Mouse (Mus musculus) neutrophil, adult 59 days (primary cell): ENCODE results near the gene Oscar. TPM values are rescaled to one million over a fixed set of nuclear protein-coding genes. Genes with fewer than 3 reads are reported as not detected.

Source experiments
- total RNA-seq, 2 experiments: library from RNA; stranded (reverse); gene quantifications; 1 replicate in 1 of 2; 2 replicates in 1 of 2; pipeline ENCODE4 v1.2.4; 2023

Gene Oscar
- total RNA-seq = not detected

DNA sequence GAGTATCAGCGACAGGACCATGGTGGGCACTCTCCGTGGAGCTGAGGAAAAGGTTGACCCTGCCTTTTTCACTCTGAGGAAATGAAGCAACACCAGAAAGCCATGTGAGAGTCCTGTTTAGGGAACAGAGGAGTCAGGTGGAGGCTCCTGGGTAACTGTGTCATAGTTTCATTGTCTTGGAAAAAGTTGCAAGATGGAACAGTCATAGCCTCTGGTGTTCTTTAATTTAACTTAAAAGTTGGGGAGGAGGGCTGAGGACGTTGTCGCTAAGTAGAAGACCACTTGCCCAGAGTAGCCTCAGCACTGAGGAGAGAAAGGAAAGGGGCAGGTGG is at the start of gene Oscar:
Gene Oscar, minus strand, starts transcription at position 101 of the 332 bp plus-strand sequence.

DNA sequence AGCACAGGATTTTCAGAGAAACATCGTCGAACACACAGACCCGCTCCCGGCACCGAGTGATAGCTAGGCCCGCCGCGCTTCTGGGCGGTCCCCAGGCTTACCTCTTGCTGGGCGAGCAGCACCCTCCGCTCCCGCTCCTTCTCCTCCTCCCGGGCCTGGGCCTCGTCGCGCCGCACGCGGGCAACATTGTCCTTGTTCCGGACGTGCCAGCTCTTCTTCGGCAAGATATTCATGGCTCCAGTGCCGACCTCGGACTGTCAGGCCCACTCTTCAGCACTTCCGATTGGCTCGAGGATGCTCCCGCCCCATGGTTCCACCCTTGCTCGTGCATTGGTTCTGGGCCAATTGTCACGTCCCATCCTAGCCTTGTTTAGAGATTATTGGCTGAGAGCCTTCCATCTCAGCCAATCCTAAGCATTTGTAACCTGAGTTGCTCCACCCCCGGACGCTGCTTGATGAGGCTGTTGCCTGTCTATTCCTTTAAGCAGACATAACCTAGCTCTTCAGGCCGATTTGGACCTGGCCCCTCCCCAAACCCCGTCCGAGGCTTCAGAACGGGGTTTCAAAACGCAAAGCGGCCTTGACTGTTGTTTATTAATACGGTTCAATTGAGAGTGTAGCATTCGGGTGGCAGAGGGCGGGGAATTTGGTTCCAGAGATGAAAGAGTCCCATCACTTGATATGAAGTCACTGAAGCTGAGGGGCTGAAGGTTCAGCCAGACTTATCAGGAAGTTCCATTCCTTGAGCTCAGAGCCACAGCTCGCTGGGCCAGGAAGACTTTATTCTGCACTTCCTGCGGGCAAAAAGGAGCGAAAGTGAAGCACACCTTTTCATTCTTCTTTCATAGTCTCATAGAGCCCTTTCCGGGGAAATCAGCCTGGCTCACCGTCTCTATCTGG is 49.5 kb upstream of the Oscar start, which contains the start of gene Leng1:
Gene Leng1, minus strand, starts transcription at position 626 of the 900 bp plus-strand sequence.

DNA sequence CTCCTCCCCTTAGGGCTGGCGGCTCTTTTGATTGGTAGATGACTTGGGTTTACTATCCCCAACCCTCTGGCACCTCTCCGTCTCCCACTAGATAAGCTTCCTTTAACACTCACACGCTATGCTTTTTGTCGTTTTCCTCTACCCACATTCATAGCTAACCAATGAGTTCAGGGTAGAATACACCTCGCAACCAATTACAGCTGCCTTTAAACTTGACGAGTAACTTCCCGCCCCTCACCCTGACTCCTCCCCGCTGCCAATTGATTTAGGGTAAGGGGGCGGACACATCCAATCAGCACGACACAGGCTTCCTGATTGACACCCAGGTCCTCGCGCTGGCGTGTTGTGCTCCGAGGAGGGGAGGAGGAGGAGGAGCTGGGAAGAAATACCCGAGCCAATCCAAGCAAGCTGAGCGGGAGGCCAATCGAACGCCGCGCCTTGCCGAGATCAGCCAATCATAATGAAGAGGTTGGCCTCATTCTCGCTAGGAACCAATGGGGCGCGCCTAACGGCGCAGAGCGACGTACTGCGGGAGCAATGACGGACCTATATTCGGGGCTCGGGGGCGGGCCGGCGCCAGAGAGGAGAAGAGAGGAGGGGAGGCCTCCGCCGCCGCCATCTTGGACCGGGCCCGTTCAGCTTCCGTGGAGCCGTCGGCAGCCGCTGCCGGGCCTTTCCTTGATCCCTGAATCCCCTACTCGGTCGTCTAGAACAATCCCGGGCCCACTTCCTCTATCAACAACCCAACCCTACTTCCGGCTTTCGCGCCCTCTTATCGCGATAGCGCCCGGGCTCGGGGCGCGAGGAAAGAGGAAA is 28.9 kb upstream of the Oscar start, which contains the start of gene Cnot3:
Gene Cnot3, plus strand, starts transcription at position 597 of the 816 bp plus-strand sequence.

DNA sequence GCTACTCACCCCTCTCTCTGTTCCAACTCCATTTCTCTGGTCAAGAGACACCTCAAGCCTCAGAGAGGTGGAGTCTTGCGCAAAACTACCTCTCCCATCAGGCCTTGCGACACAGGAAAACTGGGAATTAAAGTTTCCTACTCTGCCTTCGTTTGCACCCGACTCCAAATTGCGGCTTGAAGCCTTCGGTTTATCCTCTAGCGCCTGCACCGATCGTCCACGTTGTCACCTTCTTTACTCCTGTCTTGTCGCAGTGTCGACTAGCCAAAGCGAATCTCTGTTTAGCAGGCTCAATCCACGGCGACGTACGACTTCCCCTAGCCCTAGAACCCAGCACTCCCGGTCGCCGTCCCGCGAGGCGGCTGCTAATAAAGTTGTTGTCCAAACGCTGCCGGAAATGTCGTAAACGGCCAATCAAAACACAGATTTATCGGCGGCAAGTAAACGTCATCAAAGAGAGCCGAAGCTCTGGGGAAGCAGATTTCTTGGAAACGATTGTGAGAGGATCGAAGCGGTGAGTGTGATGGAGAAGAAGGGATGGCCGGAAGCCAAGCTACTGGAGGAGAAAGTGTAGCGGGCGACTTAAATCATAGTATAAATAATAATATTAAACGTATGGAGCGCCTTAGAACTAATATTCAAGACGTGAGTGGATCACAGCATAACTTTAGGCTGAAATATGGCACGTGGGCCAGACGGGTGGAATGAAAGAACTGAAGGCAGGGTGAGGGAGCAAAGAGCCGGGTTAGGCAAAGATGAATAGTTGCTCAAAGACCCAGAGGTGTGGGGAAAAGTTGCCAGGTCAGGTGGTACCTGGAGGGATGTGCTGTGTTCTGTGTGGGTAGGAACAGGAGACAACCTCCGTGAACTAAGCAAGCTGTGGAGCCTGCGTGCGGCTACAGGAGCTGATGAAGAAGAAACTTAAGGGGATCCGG is 13.9 kb upstream of the Oscar start, which contains the start of the genes Tfpt and Prpf31:
Gene Tfpt, minus strand, starts transcription at position 387 of the 935 bp plus-strand sequence.
Gene Prpf31, plus strand, starts transcription at position 443 of the 935 bp plus-strand sequence.

DNA sequence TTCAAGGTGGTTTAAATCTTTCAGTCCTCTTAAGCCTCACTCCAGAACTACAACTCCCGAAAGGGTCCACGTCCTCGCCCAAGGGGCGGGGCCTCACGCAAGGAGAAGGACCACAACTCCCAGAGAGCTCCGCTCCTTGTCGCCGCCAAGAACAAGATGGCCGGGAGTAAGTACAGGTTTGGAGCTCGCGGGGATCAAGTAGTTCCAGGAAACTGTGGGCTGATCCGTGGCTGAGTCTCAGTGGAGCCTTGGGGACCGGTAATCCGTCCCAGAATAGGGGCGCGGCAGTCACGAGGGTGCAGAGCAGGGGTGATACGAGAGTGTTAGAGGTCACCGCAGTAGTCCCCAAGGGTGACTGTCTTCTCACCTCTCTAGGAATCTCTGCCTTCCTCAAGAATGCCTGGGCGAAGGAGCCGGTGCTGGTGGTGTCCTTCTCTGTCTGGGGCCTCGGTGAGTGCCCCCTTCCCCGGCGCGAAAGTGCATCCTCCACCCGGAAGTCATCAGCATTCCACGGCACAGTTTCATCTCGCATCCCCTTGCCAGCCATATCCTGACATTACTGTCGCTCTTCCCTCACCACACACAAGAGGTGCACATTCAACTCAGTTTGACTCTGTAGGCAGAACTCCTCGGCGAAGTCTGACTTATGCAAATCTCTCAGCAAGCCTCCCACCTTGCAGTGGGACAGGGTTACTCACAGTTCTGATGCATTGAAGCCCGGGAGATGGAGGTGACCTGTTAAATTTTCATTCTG is 1.5 kb upstream of the Oscar start, which contains the start of gene Ndufa3:
Gene Ndufa3, plus strand, starts transcription at position 132 of the 754 bp plus-strand sequence.

Other genes with a start within 250 kb of the Oscar start
- gene Cacng8, start 225.5 kb downstream of the Oscar start, total RNA-seq = under 1 TPM in 1 of 2 experiments, not detected in 1; 0.26 TPM
- gene Cacng6, start 192.0 kb downstream of the Oscar start, total RNA-seq = not detected
- 10 to 100 TPM; 46.9 to 62.3 TPM for gene Tarm1, start 113.5 kb downstream of the Oscar start, total RNA-seq
- gene Ndufa3, start 1.2 kb upstream of the Oscar start, total RNA-seq = 100 to 1,000 TPM; 323 to 351 TPM
- 10 to 100 TPM; 18.4 to 22.2 TPM for gene Tfpt, start 13.8 kb upstream of the Oscar start, total RNA-seq
- 10 to 100 TPM; 25.9 to 35.3 TPM for gene Prpf31, start 13.8 kb upstream of the Oscar start, total RNA-seq
- gene Cnot3, start 29.1 kb upstream of the Oscar start, total RNA-seq = 10 to 100 TPM; 81.0 to 91.7 TPM
- gene Leng1, start 49.7 kb upstream of the Oscar start, total RNA-seq = 1 to 10 TPM; 6.3 to 6.8 TPM
- 10 to 100 TPM; 19.5 to 25.0 TPM for gene Tmc4, start 61.4 kb upstream of the Oscar start, total RNA-seq
- 10 to 100 TPM; 42.1 to 45.6 TPM for gene Tsen34, start 76.7 kb upstream of the Oscar start, total RNA-seq
- 100 to 1,000 TPM; 173 to 189 TPM for gene Mboat7, start 77.4 kb upstream of the Oscar start, total RNA-seq
- gene Rps9, start 87.8 kb upstream of the Oscar start, total RNA-seq = 1,000 to 10,000 TPM; 1,095 to 1,164 TPM
- 100 to 1,000 TPM; 315 to 328 TPM for gene Pirb, start 104.2 kb upstream of the Oscar start, total RNA-seq
- 10 to 100 TPM; 81.5 to 86.2 TPM for gene Gm15448, start 209.5 kb upstream of the Oscar start, total RNA-seq
- gene Pira2, start 228.9 kb upstream of the Oscar start, total RNA-seq = 10 to 100 TPM; 80.0 to 81.8 TPM